Comparison of ENCODE assay signal across 7 mouse cellular contexts in the genomic region with DNA sequence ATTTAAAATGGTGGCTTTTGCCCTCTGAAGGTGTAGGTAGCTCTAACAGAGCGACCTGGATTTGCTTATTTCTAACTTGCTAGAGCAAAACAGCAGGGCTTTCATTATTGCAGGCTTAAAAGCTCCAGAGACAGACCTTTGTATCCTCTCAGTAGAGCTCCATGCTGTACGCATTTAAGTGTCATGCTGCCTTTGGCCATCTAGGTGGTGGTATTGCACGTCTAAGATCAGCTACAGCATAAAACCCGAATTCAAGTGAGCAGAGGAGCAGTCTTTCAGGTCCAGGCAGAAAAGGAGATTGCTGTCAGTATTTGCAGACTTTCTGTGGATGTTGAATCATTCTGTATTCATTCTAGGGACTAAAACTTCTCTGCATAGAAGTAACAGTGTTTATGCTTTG. TPM values are rescaled to one million over a fixed set of nuclear protein-coding genes. Genes with fewer than 3 reads are reported as not detected.
A peak's percentile ranks its signal among the peaks of the same experiment; 100 is the strongest.
DNase-seq lines count a peak whose midpoint lies in the region; ATAC-seq and TF ChIP-seq lines count a peak whose summit lies in the region.

No protein-coding gene starts in this region.

- no peak overlapping the region for H3K27ac ChIP-seq in midbrain, embryonic 10.5 days (replicated peaks)
- no peak overlapping the region for H3K27ac ChIP-seq in midbrain, embryonic 16.5 days (ENCODE audit: low read length)
- 0 out of 2 replicates have a peak overlapping the region, but pooled peaks have one; percentile 26 for H3K27ac ChIP-seq in liver, adult 2 months (replicated peaks; ENCODE audit: insufficient read depth, low read depth, low read length)
- H3K27ac ChIP-seq in neural tube, embryonic 15.5 days (replicated peaks), result no peak overlapping the region; the same call in 1 of the 2 replicates

- DNase-seq in midbrain, embryonic 10.5 days (ENCODE audit: low spot score), result peak; percentile 37
- no peak for DNase-seq in Patski (ENCODE audit: low read depth, low spot score)
- DNase-seq in embryo, embryonic 10 days (ENCODE audit: low spot score), result peak; percentile 81
- peak; percentile 50 for DNase-seq in heart, postnatal 4 days
- DNase-seq in liver, adult 2 months (ENCODE audit: extremely low read depth, low read depth, low spot score), result peak; percentile 88

- in situ Hi-C loops in Patski (cut with MboI; ENCODE audit: low pct_unique_long_range_greater_than_20kb), result no loop called here

- no peaks in the 10 kb centered on the region for H3K9me3 ChIP-seq in midbrain, embryonic 10.5 days (replicated peaks)
- H3K9me3 ChIP-seq in midbrain, embryonic 16.5 days (replicated peaks; ENCODE audit: control insufficient read depth, low read length, poor library complexity, severe bottlenecking), result no peaks in the 10 kb centered on the region
- H3K9me3 ChIP-seq in neural tube, embryonic 15.5 days (replicated peaks), result no peaks in the 10 kb centered on the region

- WGBS in midbrain, embryonic 10.5 days, result 38% methylated on average over 4 of the region's 4 CpGs
- 15% methylated on average over 4 of the region's 4 CpGs for WGBS in midbrain, embryonic 16.5 days
- 4% methylated on average over 4 of the region's 4 CpGs for WGBS in liver, adult 2 months
- 20% methylated on average over 4 of the region's 4 CpGs for WGBS in neural tube, embryonic 15.5 days

- CTCF ChIA-PET in Patski (lab: Charles Lee), result interaction anchor here (0.6 to 1.6 kb wide), 5 partner anchors 18 to 187 kb away, joined by 3 to 6 read pairs (median 3); no protein-coding TSS in a partner anchor

- peaks cover 24% of the 10 kb centered on the region for H3K4me1 ChIP-seq in midbrain, embryonic 10.5 days
- H3K4me1 ChIP-seq in midbrain, embryonic 16.5 days (ENCODE audit: control insufficient read depth, insufficient read depth, low read length), result peaks cover 25% of the 10 kb centered on the region
- H3K4me1 ChIP-seq in liver, adult 2 months (ENCODE audit: control insufficient read depth, insufficient read depth, low read length), result peaks cover 29% of the 10 kb centered on the region
- H3K4me1 ChIP-seq in neural tube, embryonic 15.5 days, result peaks cover 23% of the 10 kb centered on the region

- no peak overlapping the region for H3K4me2 ChIP-seq in midbrain, embryonic 16.5 days (ENCODE audit: low read length)
- H3K4me2 ChIP-seq in neural tube, embryonic 15.5 days, result peak overlapping the region; percentile 11; the same call in 1 of the 2 replicates

- peaks cover 45% of the 10 kb centered on the region; the same call in 1 of the 2 replicates for H3K79me2 ChIP-seq in liver, adult 2 months (ENCODE audit: control insufficient read depth, insufficient read depth, low read length)

- H3K27me3 ChIP-seq in midbrain, embryonic 10.5 days (ENCODE audit: low read depth, poor library complexity, severe bottlenecking), result no peaks in the 10 kb centered on the region
- H3K27me3 ChIP-seq in midbrain, embryonic 16.5 days (ENCODE audit: control insufficient read depth, insufficient read depth, low read depth, low read length), result no peaks in the 10 kb centered on the region
- no peaks in the 10 kb centered on the region for H3K27me3 ChIP-seq in Patski
- H3K27me3 ChIP-seq in liver, adult 2 months (ENCODE audit: control insufficient read depth, insufficient read depth, low read length), result no peaks in the 10 kb centered on the region
- no peaks in the 10 kb centered on the region for H3K27me3 ChIP-seq in neural tube, embryonic 15.5 days (replicated peaks)

- no peak for TF ChIP-seq POLR2A in liver, adult 2 months (IDR thresholded peaks at IDR 0.05; ENCODE audit: extremely low read depth, insufficient read depth, low read length)

- POLR2A ChIA-PET in Patski (lab: Charles Lee), result no interaction called here

- no peak for TF ChIP-seq CTCF in Patski (IDR thresholded peaks at IDR 0.05)
- TF ChIP-seq CTCF in liver, adult 2 months (IDR thresholded peaks at IDR 0.05; ENCODE audit: low read depth, low read length), result peak; percentile 54

- no peak for ATAC-seq in midbrain, embryonic 16.5 days
- ATAC-seq in Patski, result peak; percentile 75
- ATAC-seq in neural tube, embryonic 15.5 days (ENCODE audit: low FRiP score), result peak; percentile 49

- no peak overlapping the region for H3K4me3 ChIP-seq in midbrain, embryonic 10.5 days
- no peak overlapping the region for H3K4me3 ChIP-seq in midbrain, embryonic 16.5 days (ENCODE audit: low read depth, low read length)
- H3K4me3 ChIP-seq in liver, adult 2 months (ENCODE audit: insufficient read depth, low read depth, low read length), result peak overlapping the region; percentile 25; the same call in 1 of the 2 replicates
- no peak overlapping the region for H3K4me3 ChIP-seq in neural tube, embryonic 15.5 days (replicated peaks)

- H3K9ac ChIP-seq in midbrain, embryonic 16.5 days (ENCODE audit: low read depth, low read length), result no peak overlapping the region
- peak overlapping the region; percentile 45; the same call in 1 of the 2 replicates for H3K9ac ChIP-seq in liver, adult 2 months (ENCODE audit: low read depth, low read length)
- no peak overlapping the region for H3K9ac ChIP-seq in neural tube, embryonic 15.5 days (replicated peaks)

- H3K36me3 ChIP-seq in midbrain, embryonic 10.5 days, result peaks cover 52% of the 10 kb centered on the region
- no peaks in the 10 kb centered on the region for H3K36me3 ChIP-seq in midbrain, embryonic 16.5 days (ENCODE audit: control insufficient read depth, insufficient read depth, low read length)
- H3K36me3 ChIP-seq in liver, adult 2 months (ENCODE audit: control insufficient read depth, insufficient read depth, low read length), result peaks cover 37% of the 10 kb centered on the region
- H3K36me3 ChIP-seq in neural tube, embryonic 15.5 days, result peaks cover 3% of the 10 kb centered on the region

RNA-seq across cellular contexts. Expression of a gene that starts 6.7 kb away (rescaled TPM):
- 41.3 and 41.5 TPM in 2 replicates for polyA plus RNA-seq in midbrain, embryonic 10.5 days (2016; fragmentation: Nextera tagmentation; extraction: Ambion mirVana)
- 14.2 and 17.3 TPM in 2 replicates for polyA plus RNA-seq in midbrain, embryonic 16.5 days (2015; fragmentation: Nextera tagmentation; extraction: Ambion mirVana)
- polyA plus RNA-seq in Patski (2021), result 75.4 TPM
- 10 to 100 TPM; 55.1 to 56.3 TPM for total RNA-seq in heart, postnatal 4 days (2021)
- total RNA-seq in liver, adult 2 months (2014; rRNA removed), result 26.4 and 32.6 TPM in 2 replicates
- polyA plus RNA-seq in liver, adult 2 months (2012; rRNA removed), result 19.9 and 25.7 TPM in 2 replicates
- 20.4 and 22.6 TPM in 2 replicates for polyA plus RNA-seq in neural tube, embryonic 15.5 days (2015; fragmentation: Nextera tagmentation; extraction: Ambion mirVana)

RNA-seq across cellular contexts. Expression of a gene that starts 7.8 kb away (rescaled TPM):
- polyA plus RNA-seq in midbrain, embryonic 10.5 days (2016; fragmentation: Nextera tagmentation; extraction: Ambion mirVana), result 104 and 107 TPM in 2 replicates
- polyA plus RNA-seq in midbrain, embryonic 16.5 days (2015; fragmentation: Nextera tagmentation; extraction: Ambion mirVana), result 58.1 and 60.9 TPM in 2 replicates
- polyA plus RNA-seq in Patski (2021), result 111 TPM
- total RNA-seq in heart, postnatal 4 days (2021), result 10 to 100 TPM; 65.9 to 66.6 TPM
- total RNA-seq in liver, adult 2 months (2014; rRNA removed), result 110 and 118 TPM in 2 replicates
- 82.6 and 90.2 TPM in 2 replicates for polyA plus RNA-seq in liver, adult 2 months (2012; rRNA removed)
- polyA plus RNA-seq in neural tube, embryonic 15.5 days (2015; fragmentation: Nextera tagmentation; extraction: Ambion mirVana), result 60.0 and 75.9 TPM in 2 replicates
